Mouse (Mus musculus) cerebellum, adult 2 months (tissue): ENCODE data around the gene Josd1.

Source experiments
- CTCF ChIP-seq: fragments of 200-500 bp; IDR thresholded peaks from 2 replicates; pipeline ENCODE4 v1.5.1; 2011; ENCODE audit warnings: low read depth, mild to moderate bottlenecking, control low read depth, low read length, moderate library complexity, borderline replicate concordance; ENCODE audit not compliant: insufficient read depth
- POLR2A ChIP-seq: fragments of 200-500 bp; IDR thresholded peaks from 2 replicates; pipeline ENCODE4 v1.6.1; 2011; ENCODE audit warnings: low read length, control low read depth, borderline replicate concordance; ENCODE audit not compliant: insufficient read depth

DNA sequence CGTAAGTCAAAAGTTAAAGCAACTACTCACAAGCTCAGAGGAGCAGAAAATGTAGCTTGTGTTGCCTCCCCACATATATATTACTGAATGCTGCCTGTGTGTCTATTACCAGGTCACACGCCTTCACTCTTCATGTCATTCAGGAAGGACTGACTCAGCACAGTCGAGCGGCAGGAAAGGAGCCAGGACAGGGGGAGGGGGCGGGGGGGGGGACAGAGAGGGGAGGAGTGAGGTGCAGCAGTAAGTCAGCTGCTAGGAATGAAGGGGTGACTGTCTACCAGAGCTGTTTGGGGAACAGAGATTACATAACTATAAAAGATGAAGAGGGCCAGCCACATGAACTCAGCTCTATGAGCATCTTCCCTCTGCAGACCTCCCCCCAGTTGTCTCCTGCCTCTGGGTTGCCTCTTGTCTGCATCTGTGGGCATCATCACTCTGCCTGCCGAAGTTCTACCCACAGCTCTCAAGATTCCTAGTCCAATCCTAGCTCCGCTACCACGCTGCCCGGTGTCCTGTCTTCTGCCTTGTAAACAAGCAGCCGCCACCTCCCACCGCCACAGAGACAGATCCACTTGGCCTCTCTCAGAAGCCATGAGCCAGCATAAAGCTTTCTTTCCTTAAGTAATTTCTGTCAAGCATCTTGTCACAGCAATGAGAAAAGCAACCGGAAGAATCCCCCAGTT is 46.4 kb downstream of the Josd1 start:
- no peak for TF ChIP-seq CTCF
- no peak for TF ChIP-seq POLR2A
